Mouse (Mus musculus): ENCODE measurements at regions not wholly inside any gene's neighbourhood (a gene's known extent, or its start where the extent isn't known, plus 50 kb on each side); places are given as distances from the start of the nearest gene placed in this dataset.

DNA sequence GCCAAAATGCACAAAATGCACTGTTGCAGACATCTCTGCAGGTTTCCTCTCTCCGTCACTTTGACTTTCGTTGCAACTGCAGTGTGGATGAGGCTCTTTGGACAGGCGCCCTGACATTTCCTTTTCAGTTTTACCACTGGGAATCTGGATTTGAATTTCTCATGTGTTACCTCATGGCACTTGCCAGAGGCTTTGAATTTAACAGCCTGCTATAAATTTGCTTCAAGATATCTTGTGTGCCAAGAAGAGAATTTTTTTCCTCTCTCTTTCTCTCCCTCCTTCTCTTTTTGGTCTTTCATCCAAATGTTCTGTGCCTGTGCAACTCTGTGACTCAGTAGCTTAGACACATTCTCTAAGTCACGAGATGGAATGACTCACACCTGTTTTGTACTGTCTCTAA, 2213.6 kb upstream of the Lrrc6 start:
- no peak overlapping the region for H3K4me2 ChIP-seq
- H3K27ac ChIP-seq: no peak overlapping the region
- H3K9ac ChIP-seq: no peak overlapping the region
- no peaks in the 10 kb centered on the region for H3K36me3 ChIP-seq
- H3K9me3 ChIP-seq: no peaks in the 10 kb centered on the region
- ATAC-seq (ENCODE audit: insufficient read depth, low FRiP score, low read depth): no peak
- H3K27me3 ChIP-seq (replicated peaks): no peaks in the 10 kb centered on the region
- whole genome bisulfite sequencing: 77% methylated on average over 4 of the region's 4 CpGs
- H3K4me1 ChIP-seq: no peaks in the 10 kb centered on the region
- H3K4me3 ChIP-seq (replicated peaks): no peak overlapping the region

DNA sequence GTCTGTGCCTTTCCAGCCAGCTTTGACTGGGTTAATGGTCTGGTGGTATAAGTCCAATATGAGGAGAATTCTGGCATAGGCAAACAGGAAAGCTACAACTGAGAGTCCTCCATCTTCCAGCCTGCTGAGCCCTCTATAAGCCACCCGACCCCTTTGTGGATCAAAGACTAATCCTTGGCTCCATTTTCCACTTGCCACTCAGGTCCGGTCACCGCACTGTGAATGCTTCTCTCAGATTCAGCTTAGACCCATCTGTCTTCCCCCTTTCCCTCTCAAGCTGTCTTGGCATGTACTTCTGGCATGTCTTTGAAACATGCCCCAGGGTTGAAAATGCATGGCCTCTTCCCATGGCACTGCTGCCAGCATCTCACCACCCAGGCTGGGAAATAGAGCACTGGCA, 2206.6 kb upstream of the Lrrc6 start:
- H3K9me3 ChIP-seq: no peaks in the 10 kb centered on the region
- no peak overlapping the region for H3K27ac ChIP-seq
- no peak overlapping the region for H3K4me3 ChIP-seq (replicated peaks)
- H3K4me1 ChIP-seq: no peaks in the 10 kb centered on the region
- H3K36me3 ChIP-seq: no peaks in the 10 kb centered on the region
- H3K9ac ChIP-seq: no peak overlapping the region
- H3K4me2 ChIP-seq: no peak overlapping the region
- no peak for ATAC-seq (ENCODE audit: insufficient read depth, low FRiP score, low read depth)
- WGBS: 86% methylated on average over 3 of the region's 3 CpGs
- H3K27me3 ChIP-seq (replicated peaks): no peaks in the 10 kb centered on the region

DNA sequence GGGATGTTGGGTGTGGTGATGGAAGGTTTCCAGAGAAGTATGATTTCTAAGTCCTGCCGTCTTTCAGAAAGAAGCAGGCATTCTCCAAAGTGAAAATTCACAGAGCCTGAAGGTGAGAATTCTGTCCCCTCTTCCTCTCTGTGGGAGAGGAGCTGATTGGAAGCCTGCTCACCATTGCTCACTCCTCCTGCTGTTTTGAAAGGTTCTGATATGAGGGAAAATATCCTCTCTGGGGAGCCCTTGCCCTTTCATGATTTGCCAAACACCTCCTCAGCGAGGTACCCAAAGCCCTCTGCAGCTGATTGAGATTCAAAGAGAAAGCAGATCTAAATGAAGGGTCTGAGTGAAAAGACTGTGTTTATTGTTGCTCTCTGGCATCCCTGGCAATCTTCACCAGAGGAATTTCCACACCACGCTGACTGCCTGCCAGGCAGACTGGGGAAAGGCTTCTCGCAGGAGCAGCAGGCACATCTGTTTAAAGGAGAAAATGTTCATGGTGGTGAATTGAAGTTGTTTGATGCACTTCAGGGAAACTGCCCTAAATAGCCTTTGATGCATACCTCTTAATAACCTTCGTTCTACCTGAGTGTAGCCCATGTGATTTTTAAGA, 2194.4 kb upstream of the Lrrc6 start:
- no peak overlapping the region for H3K4me2 ChIP-seq
- no peak overlapping the region for H3K9ac ChIP-seq
- ATAC-seq (ENCODE audit: insufficient read depth, low FRiP score, low read depth): no peak
- H3K4me1 ChIP-seq: no peaks in the 10 kb centered on the region
- H3K27me3 ChIP-seq (replicated peaks): no peaks in the 10 kb centered on the region
- no peaks in the 10 kb centered on the region for H3K9me3 ChIP-seq
- H3K36me3 ChIP-seq: no peaks in the 10 kb centered on the region
- no peak overlapping the region for H3K4me3 ChIP-seq (replicated peaks)
- H3K27ac ChIP-seq: no peak overlapping the region
- WGBS: 36% methylated on average over 5 of the region's 5 CpGs

DNA sequence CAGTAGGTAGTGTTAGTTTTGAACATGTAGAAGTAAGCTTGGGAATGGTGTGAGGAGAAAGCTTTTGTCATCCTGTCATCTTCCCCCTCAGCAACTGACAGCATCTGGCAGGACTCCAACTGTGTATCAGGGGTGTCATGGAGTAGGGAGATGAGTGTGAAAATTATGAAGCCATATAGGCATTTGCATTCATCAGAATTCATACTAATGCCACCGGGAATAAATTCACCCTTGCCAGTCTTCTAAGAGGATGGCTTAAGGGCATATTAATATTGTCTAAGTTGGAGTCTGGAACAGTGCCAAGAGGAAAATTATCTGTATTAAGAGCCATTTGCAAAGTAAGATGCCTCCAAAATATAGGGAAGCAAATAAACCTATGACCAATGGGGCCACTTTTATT, 2166.8 kb upstream of the Lrrc6 start:
- Histone ChIP-seq H3K27me3 (replicated peaks) (no peaks in the 10 kb centered on the region), H3K36me3 (no peaks in the 10 kb centered on the region), H3K27ac (no peak overlapping the region), H3K9me3 (no peaks in the 10 kb centered on the region), H3K4me2 (no peak overlapping the region), H3K4me1 (no peaks in the 10 kb centered on the region), H3K4me3 (replicated peaks) (no peak overlapping the region), H3K9ac (no peak overlapping the region)
- ATAC-seq (ENCODE audit: insufficient read depth, low FRiP score, low read depth): no peak
- WGBS: 80% methylated on average over 1 of the region's 1 CpGs

DNA sequence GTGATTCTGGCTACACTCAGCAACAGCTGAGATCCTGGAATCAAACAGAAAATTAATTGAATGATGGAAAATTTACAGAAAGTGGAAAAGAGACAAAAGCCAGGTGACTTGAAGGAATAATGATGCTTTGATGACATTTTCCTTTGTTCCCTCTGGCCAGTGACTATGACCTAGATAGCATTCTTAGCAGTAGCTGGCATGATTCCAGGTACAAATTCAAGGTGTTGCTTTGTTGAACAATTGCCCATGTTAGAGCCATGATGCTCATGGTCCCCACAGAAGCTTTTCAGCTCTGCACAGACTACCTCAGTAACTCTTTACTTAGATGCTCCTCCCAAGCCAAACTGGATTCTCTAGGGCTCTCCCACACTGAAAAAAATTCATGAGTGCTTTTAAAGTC, 2164.6 kb upstream of the Lrrc6 start:
- Histone ChIP-seq H3K4me1 (no peaks in the 10 kb centered on the region), H3K9ac (no peak overlapping the region), H3K36me3 (no peaks in the 10 kb centered on the region), H3K27ac (no peak overlapping the region), H3K9me3 (no peaks in the 10 kb centered on the region), H3K4me2 (no peak overlapping the region), H3K27me3 (replicated peaks) (no peaks in the 10 kb centered on the region), H3K4me3 (replicated peaks) (no peak overlapping the region)
- ATAC-seq (ENCODE audit: insufficient read depth, low FRiP score, low read depth): no peak

DNA sequence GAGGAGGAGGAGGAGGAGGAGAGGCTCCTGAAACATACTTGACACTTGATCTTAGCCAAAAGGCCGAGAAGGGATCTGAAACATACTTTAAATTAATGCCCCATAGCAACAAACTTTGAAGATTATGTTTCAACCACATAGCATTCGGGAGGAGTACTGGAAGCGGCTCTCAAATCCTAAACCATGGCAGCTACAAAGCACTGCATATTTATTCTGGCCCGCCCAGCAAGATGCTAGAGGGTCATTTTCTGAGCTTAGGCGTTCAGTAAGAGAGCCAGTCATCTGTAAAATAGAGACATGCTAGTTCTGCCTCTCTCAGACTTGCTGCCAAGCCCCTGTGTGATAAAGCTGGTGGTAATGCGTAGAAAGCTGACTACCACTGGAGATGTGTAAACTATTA, 2156.0 kb upstream of the Lrrc6 start:
- no peaks in the 10 kb centered on the region for H3K4me1 ChIP-seq
- no peak overlapping the region for H3K4me3 ChIP-seq (replicated peaks)
- H3K27ac ChIP-seq: no peak overlapping the region
- H3K9ac ChIP-seq: no peak overlapping the region
- no peaks in the 10 kb centered on the region for H3K27me3 ChIP-seq (replicated peaks)
- no peaks in the 10 kb centered on the region for H3K36me3 ChIP-seq
- H3K9me3 ChIP-seq: no peaks in the 10 kb centered on the region
- 47% methylated on average over 6 of the region's 6 CpGs for WGBS
- H3K4me2 ChIP-seq: no peak overlapping the region
- no peak for ATAC-seq (ENCODE audit: insufficient read depth, low FRiP score, low read depth)

DNA sequence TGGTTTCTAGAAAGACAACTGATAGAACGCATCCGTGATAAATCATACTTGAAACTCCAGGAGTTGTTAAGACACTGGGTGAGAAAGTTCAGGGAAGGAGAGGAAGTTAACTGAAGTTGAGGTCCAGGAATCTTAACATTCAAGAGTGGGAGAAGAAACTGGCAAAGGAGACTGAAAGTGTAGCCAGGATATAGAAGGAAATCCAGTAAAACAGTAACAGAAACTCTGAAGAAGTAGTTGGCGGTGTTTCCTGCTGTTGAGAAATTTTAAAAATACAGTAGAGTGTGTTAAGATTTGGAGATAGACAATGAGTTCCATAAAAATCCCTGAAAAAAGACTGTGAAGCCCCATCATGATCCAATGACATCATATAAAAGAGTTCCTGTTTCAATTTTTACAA, 2154.3 kb upstream of the Lrrc6 start:
- H3K9ac ChIP-seq: no peak overlapping the region
- no peak for ATAC-seq (ENCODE audit: insufficient read depth, low FRiP score, low read depth)
- no peaks in the 10 kb centered on the region for H3K9me3 ChIP-seq
- H3K4me1 ChIP-seq: no peaks in the 10 kb centered on the region
- WGBS: 91% methylated on average over 3 of the region's 3 CpGs
- H3K27ac ChIP-seq: no peak overlapping the region
- H3K36me3 ChIP-seq: no peaks in the 10 kb centered on the region
- no peaks in the 10 kb centered on the region for H3K27me3 ChIP-seq (replicated peaks)
- no peak overlapping the region for H3K4me3 ChIP-seq (replicated peaks)
- no peak overlapping the region for H3K4me2 ChIP-seq

DNA sequence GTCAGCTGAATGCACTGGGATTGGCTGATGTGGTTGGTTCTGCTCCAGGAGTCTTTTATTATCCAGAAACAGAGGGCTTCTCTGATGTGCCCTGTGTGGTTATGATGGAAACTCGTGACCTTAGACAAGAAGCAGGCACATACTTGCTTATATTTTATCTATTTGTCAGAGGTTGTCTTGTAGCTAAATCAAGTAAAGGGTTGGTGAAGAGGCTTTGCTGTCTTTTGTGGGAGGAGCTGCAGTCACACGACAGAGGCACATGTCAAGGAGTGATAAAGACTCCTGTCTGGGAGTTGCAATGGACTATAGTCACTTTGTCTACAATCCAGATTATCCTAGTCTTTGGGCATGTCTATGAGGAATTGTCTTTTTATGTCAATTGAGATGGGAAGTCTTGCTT, 2149.9 kb upstream of the Lrrc6 start:
- Histone ChIP-seq H3K4me1 (no peaks in the 10 kb centered on the region), H3K36me3 (no peaks in the 10 kb centered on the region), H3K4me2 (no peak overlapping the region), H3K9ac (no peak overlapping the region), H3K27me3 (replicated peaks) (no peaks in the 10 kb centered on the region), H3K27ac (no peak overlapping the region), H3K9me3 (no peaks in the 10 kb centered on the region), H3K4me3 (replicated peaks) (no peak overlapping the region)
- WGBS: 44% methylated on average over 2 of the region's 2 CpGs
- no peak for ATAC-seq (ENCODE audit: insufficient read depth, low FRiP score, low read depth)

DNA sequence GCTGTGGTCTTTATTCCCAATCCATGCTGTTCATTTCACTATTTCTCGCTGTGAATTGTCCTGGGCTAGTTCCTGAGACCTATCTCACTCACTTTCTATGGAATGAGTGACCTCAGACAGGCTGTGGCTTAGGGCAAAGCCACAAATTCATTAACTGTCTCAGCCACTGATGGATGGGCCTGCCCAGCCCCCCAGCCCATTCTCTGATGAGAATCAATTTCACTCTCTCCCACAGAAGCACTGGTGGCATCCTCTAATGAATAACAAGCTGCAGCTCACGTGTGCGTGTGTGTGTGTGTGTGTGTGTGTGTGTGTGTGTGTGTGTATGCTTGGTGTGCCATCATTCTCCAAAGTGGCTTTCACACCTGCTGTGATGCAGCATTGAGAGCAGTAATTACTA, 2149.3 kb upstream of the Lrrc6 start:
- no peaks in the 10 kb centered on the region for H3K36me3 ChIP-seq
- no peak for ATAC-seq (ENCODE audit: insufficient read depth, low FRiP score, low read depth)
- H3K4me3 ChIP-seq (replicated peaks): no peak overlapping the region
- WGBS: 48% methylated on average over 3 of the region's 3 CpGs
- no peak overlapping the region for H3K4me2 ChIP-seq
- no peaks in the 10 kb centered on the region for H3K27me3 ChIP-seq (replicated peaks)
- H3K27ac ChIP-seq: no peak overlapping the region
- H3K9ac ChIP-seq: no peak overlapping the region
- H3K4me1 ChIP-seq: no peaks in the 10 kb centered on the region
- no peaks in the 10 kb centered on the region for H3K9me3 ChIP-seq

DNA sequence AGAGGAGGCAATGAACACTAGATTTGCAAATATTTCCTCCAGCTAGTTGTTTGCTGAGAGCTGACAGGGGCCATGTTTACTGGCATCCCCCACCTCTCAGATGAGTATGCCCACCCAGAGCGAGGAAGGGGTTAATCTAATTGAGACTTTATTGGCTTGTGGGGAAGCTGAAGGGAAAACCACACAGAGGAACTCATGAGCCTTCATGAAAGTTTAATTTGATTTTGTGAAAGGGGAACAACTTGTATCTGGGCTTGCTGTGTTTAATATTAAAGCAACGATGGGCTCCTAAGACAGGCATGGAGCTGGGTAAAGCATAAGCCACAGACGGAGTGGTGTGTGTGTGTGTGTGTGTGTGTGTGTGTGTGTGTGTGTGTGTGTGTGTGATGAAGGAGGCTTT, 2146.2 kb upstream of the Lrrc6 start:
- H3K27me3 ChIP-seq (replicated peaks): no peaks in the 10 kb centered on the region
- 72% methylated on average over 3 of the region's 3 CpGs for WGBS
- no peak for ATAC-seq (ENCODE audit: insufficient read depth, low FRiP score, low read depth)

DNA sequence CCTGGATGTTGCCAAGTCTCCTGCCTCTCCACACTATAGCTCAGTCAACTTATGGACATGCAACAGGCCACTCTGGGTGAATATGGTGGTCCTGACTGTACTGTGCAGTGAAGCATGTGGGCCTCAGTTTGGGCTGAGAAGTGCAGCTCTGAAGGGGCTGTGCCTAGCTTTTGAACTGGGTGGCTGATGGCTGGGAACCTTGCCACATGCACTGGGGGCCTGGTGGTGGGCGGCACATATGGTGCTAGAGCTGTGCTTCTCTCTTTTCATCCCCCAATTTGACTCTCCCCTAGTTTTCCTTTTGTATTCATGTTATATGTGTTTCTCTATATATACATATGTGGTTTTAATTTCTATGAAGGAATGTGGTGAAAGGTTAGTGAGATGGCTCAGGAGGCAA, 2144.2 kb upstream of the Lrrc6 start:
- Histone ChIP-seq H3K4me3 (replicated peaks) (no peak overlapping the region), H3K4me2 (no peak overlapping the region), H3K27ac (no peak overlapping the region), H3K4me1 (no peaks in the 10 kb centered on the region), H3K27me3 (replicated peaks) (no peaks in the 10 kb centered on the region), H3K9ac (no peak overlapping the region), H3K9me3 (no peaks in the 10 kb centered on the region), H3K36me3 (no peaks in the 10 kb centered on the region)
- 95% methylated on average over 1 of the region's 1 CpGs for WGBS
- ATAC-seq (ENCODE audit: insufficient read depth, low FRiP score, low read depth): no peak

More for the DNA sequence above, 2146.2 kb upstream of the Lrrc6 start:
- Histone ChIP-seq H3K4me1 (no peaks in the 10 kb centered on the region), H3K9ac (no peak overlapping the region), H3K27ac (no peak overlapping the region), H3K9me3 (no peaks in the 10 kb centered on the region), H3K36me3 (no peaks in the 10 kb centered on the region), H3K4me3 (replicated peaks) (no peak overlapping the region), H3K4me2 (no peak overlapping the region)

DNA sequence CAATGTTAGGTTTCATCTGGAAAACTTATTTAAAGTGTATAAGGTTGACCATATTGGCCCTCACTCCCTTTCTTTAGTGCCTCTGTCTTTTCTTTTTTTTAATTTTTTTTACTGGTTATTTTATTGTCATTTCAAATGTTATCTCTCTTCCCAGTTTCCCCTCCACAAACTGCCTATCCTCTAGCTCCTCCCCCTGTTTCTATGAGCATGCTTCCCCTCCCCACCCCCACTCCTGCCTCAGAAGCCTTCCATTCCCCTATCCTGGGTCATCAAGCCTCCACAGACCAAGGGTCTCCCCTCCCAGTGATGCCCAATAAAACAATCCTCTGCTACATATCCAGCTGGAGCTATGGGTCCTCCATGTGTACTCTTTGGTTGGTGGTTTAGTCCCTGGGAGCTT, 2134.9 kb upstream of the Lrrc6 start:
- ATAC-seq (ENCODE audit: insufficient read depth, low FRiP score, low read depth): no peak
- Histone ChIP-seq H3K4me2 (no peak overlapping the region), H3K9me3 (no peaks in the 10 kb centered on the region), H3K27ac (no peak overlapping the region), H3K36me3 (no peaks in the 10 kb centered on the region), H3K27me3 (replicated peaks) (no peaks in the 10 kb centered on the region), H3K4me3 (replicated peaks) (no peak overlapping the region), H3K9ac (no peak overlapping the region), H3K4me1 (no peaks in the 10 kb centered on the region)

DNA sequence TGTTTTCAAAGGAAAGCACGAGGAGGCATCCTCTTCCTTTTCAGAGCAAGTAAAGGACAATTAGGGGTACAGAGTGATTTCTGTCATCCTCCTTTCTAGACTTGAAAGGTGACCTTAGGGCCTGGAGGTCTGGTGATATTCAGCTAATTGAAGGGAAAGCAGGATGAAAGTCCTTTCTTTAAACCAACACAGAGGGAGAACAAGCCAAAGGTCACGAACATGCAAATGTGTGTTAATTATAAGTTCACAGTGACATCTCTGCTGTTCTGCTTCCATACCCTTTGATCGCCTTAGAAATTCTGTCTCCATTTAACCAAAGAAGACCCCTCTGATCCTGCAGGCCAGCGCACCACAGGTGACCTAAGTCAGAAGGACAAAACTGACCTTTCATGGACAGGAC, 2126.3 kb upstream of the Lrrc6 start:
- H3K9me3 ChIP-seq: no peaks in the 10 kb centered on the region
- H3K36me3 ChIP-seq: no peaks in the 10 kb centered on the region
- no peak for ATAC-seq (ENCODE audit: insufficient read depth, low FRiP score, low read depth)
- 80% methylated on average over 4 of the region's 4 CpGs for WGBS
- H3K9ac ChIP-seq: no peak overlapping the region
- H3K4me1 ChIP-seq: no peaks in the 10 kb centered on the region
- no peak overlapping the region for H3K4me2 ChIP-seq
- H3K4me3 ChIP-seq (replicated peaks): no peak overlapping the region
- no peak overlapping the region for H3K27ac ChIP-seq
- no peaks in the 10 kb centered on the region for H3K27me3 ChIP-seq (replicated peaks)
